Mouse (Mus musculus): Measurements from ENCODE around the gene Ifngr1.

- TF ChIP-seq CTCF (IDR thresholded peaks at IDR 0.05; ENCODE audit: low read depth) = no peak
- no peak for TF ChIP-seq EP300 (optimal IDR thresholded peaks at IDR 0.05)
Measured at GRCm38 (mm10) chr10:19619736-19620135, 28.0 kb downstream of the Ifngr1 start.

All from stomach, postnatal 0 days (tissue).